Mouse (Mus musculus) midbrain, postnatal 0 days (tissue): ENCODE data around the gene Hist2h4. TPM values are rescaled to one million over a fixed set of nuclear protein-coding genes. Genes with fewer than 3 reads are reported as not detected.
"Not testable (repeated sequence)": the region's sequence is repeated elsewhere in the genome, so short reads cannot be mapped to it uniquely, and the experiment has no call there.

Source experiments
- ATAC-seq: fragments of 200-750 bp; cut with Nextera tagmentation; 2 replicates; pipeline ENCODE4 v1.8.0; 2017; ENCODE audit warnings: moderate number of reproducible peaks, mild to moderate bottlenecking, moderate TSS enrichment, moderate library complexity; ENCODE audit not compliant: low FRiP score
- DNase-seq: peaks from one replicate; pipeline ENCODE4 v3.0.0-alpha.2; 2015; ENCODE audit warnings: low spot score
- H3K27ac ChIP-seq: fragments of 300-500 bp; sonication (generic); 2 replicates; pipeline ENCODE4 v1.5.1; 2014; ENCODE audit warnings: low read depth, mild to moderate bottlenecking, low read length, mixed read lengths
- H3K27me3 ChIP-seq: fragments of 300-500 bp; sonication (generic); 2 replicates; pipeline ENCODE4 v1.6.1; 2014; ENCODE audit warnings: low read length, control low read depth, mixed read lengths; ENCODE audit not compliant: insufficient read depth
- H3K36me3 ChIP-seq: fragments of 300-500 bp; sonication (generic); 2 replicates; pipeline ENCODE4 v1.6.1; 2014; ENCODE audit warnings: low read length, control low read depth, mixed read lengths; ENCODE audit not compliant: insufficient read depth
- H3K4me1 ChIP-seq: fragments of 300-500 bp; sonication (generic); 2 replicates; pipeline ENCODE4 v1.6.1; 2014; ENCODE audit warnings: mild to moderate bottlenecking, control low read depth, antibody characterized with exemption, low read length, mixed read lengths; ENCODE audit not compliant: insufficient read depth
- H3K4me2 ChIP-seq: fragments of 300-500 bp; sonication (generic); 2 replicates; pipeline ENCODE4 v1.6.1; 2014; ENCODE audit warnings: low read depth, mild to moderate bottlenecking, low read length, mixed read lengths; ENCODE audit not compliant: poor library complexity, severe bottlenecking
- H3K4me3 ChIP-seq: fragments of 300-500 bp; sonication (generic); 2 replicates; pipeline ENCODE4 v1.5.1; 2014; ENCODE audit warnings: low read depth, mild to moderate bottlenecking, low read length, moderate library complexity
- H3K9ac ChIP-seq: fragments of 300-500 bp; sonication (generic); replicated peaks from 2 replicates; pipeline ENCODE4 v1.6.1; 2014; ENCODE audit warnings: mild to moderate bottlenecking, low read length, moderate library complexity, mixed read lengths; ENCODE audit not compliant: poor library complexity, severe bottlenecking
- H3K9me3 ChIP-seq: fragments of 300-500 bp; sonication (generic); 2 replicates; pipeline ENCODE4 v1.6.1; 2016; ENCODE audit warnings: low read length, control low read depth
- CTCF ChIP-seq: IDR thresholded peaks from 2 replicates; pipeline ENCODE4 v1.5.1; 2016; ENCODE audit warnings: antibody characterized with exemption, mild to moderate bottlenecking
- WGBS: fragments of 180-500 bp; shearing (Covaris S2); extraction: QIAGEN DNeasy Blood & Tissue Kit; methylation state at CpG from one replicate; pipeline ENCODE4 v1.1.7; 2014; 5-methylcytosine and 5-hydroxymethylcytosine counted together
- polyA plus RNA-seq: library from polyadenylated mRNA; unstranded; fragments of >200 nt; fragmentation: Nextera tagmentation; extraction: Ambion mirVana; gene quantifications from 2 replicates; pipeline ENCODE4 v1.2.1, GENCODE M21; 2015
- total RNA-seq: library from RNA; depleted of rRNA; stranded (reverse); fragments of >200 nt; gene quantifications from 2 replicates; pipeline ENCODE4 v1.2.3, GENCODE M21; 2014

Hist2h4 gene
- total and polyA plus RNA-seq, 2 experiments from 2014 or later, result 5.3 to 109 TPM

GRCm38 (mm10) chr3:96289201-96289600 is 26.1 kb upstream of the Hist2h4 start:
- 80% methylated on average over 3 of the region's 3 CpGs for WGBS
- ATAC-seq (no peak), DNase-seq (no peak)
- no peaks in the 10 kb centered on the region for H3K4me1 ChIP-seq
- H3K9me3 ChIP-seq, result no peaks in the 10 kb centered on the region
- H3K27ac ChIP-seq, result no peak overlapping the region
- no peak overlapping the region for H3K9ac ChIP-seq
- TF ChIP-seq CTCF, result no peak
- H3K4me2 ChIP-seq, result no peak overlapping the region
- H3K36me3 ChIP-seq, result no peaks in the 10 kb centered on the region
- H3K4me3 ChIP-seq, result no peak overlapping the region
- H3K27me3 ChIP-seq, result peaks cover 1% of the 10 kb centered on the region; the same call in 1 of the 2 replicates

GRCm38 (mm10) chr3:96287334-96287733 is 24.2 kb upstream of the Hist2h4 start:
- TF ChIP-seq CTCF, result peak; percentile 77
- not testable (repeated sequence) for ATAC-seq, H3K4me2 ChIP-seq, H3K9ac ChIP-seq, H3K4me3 ChIP-seq, H3K9me3 ChIP-seq, H3K4me1 ChIP-seq, H3K36me3 ChIP-seq, H3K27ac ChIP-seq, DNase-seq
- H3K27me3 ChIP-seq, result peaks cover 11% of the 10 kb centered on the region; the same call in 1 of the 2 replicates
- WGBS, result 90% methylated on average over 11 of the region's 11 CpGs

- Histone ChIP-seq H3K4me3 (no peak overlapping the region), H3K9ac (no peak overlapping the region), H3K9me3 (no peaks in the 10 kb centered on the region), H3K27ac (no peak overlapping the region), H3K36me3 (no peaks in the 10 kb centered on the region), H3K4me1 (no peaks in the 10 kb centered on the region), H3K27me3 (peaks cover 11% of the 10 kb centered on the region; the same call in 1 of the 2 replicates), H3K4me2 (no peak overlapping the region)
- peak; percentile 79 for TF ChIP-seq CTCF
- 23% methylated on average over 4 of the region's 4 CpGs for WGBS
- DNase-seq, result peak; percentile 76
- no peak for ATAC-seq
These were observed 21.3 kb upstream of the Hist2h4 start for GRCm38 (mm10) chr3:96284457-96284856.

GRCm38 (mm10) chr3:96280660-96281059 is 17.5 kb upstream of the Hist2h4 start:
- no peak for ATAC-seq
- 47% methylated on average over 6 of the region's 6 CpGs for WGBS
- no peak overlapping the region for H3K27ac ChIP-seq

GRCm38 (mm10) chr3:96277800-96278624 is 14.9 kb upstream of the Hist2h4 start:
- Histone ChIP-seq H3K4me2 (peak overlapping the region; percentile 60), H3K27me3 (no peaks in the 10 kb centered on the region), H3K4me3 (peak overlapping the region; percentile 39), H3K27ac (peak overlapping the region; percentile 69), H3K4me1 (no peaks in the 10 kb centered on the region), H3K9ac (peak overlapping the region; percentile 44; the same call in 1 of the 2 replicates), H3K9me3 (no peaks in the 10 kb centered on the region), H3K36me3 (no peaks in the 10 kb centered on the region)
- ATAC-seq, result peak; percentile 95
- peak; percentile 88 for TF ChIP-seq CTCF
- DNase-seq, result peak; percentile 97
- under 1% methylated on average over 49 of the region's 49 CpGs for WGBS

More at GRCm38 (mm10) chr3:96280660-96281059, 17.5 kb upstream of the Hist2h4 start:
- H3K9me3 ChIP-seq, result no peaks in the 10 kb centered on the region
- H3K4me1 ChIP-seq, result no peaks in the 10 kb centered on the region
- no peak overlapping the region for H3K9ac ChIP-seq
- H3K27me3 ChIP-seq, result peaks cover 11% of the 10 kb centered on the region; the same call in 1 of the 2 replicates
- no peak overlapping the region for H3K4me2 ChIP-seq
- DNase-seq, result no peak
- TF ChIP-seq CTCF, result no peak
- no peaks in the 10 kb centered on the region for H3K36me3 ChIP-seq
- H3K4me3 ChIP-seq, result no peak overlapping the region

GRCm38 (mm10) chr3:96277428-96277799 is 14.3 kb upstream of the Hist2h4 start:
- H3K9me3 ChIP-seq, result no peaks in the 10 kb centered on the region
- peak overlapping the region; percentile 44; the same call in 1 of the 2 replicates for H3K9ac ChIP-seq
- peak overlapping the region; percentile 60 for H3K4me2 ChIP-seq
- WGBS, result 13% methylated on average over 8 of the region's 8 CpGs
- no peak; the same call in 1 of the 2 replicates for TF ChIP-seq CTCF
- H3K4me1 ChIP-seq, result no peaks in the 10 kb centered on the region
- peak; percentile 32 for DNase-seq
- ATAC-seq, result no peak
- peak overlapping the region; percentile 39 for H3K4me3 ChIP-seq
- H3K27me3 ChIP-seq, result no peaks in the 10 kb centered on the region
- H3K36me3 ChIP-seq, result no peaks in the 10 kb centered on the region
- peak overlapping the region; percentile 69; the same call in 1 of the 2 replicates for H3K27ac ChIP-seq
